Mouse (Mus musculus) heart, embryonic 15.5 days (tissue): ENCODE results near the gene Igfbp2. TPM values are rescaled to one million over a fixed set of nuclear protein-coding genes. Genes with fewer than 3 reads are reported as not detected.
A peak's percentile ranks its signal among the peaks of the same experiment; 100 is the strongest.

Experiments
- ATAC-seq: fragments of 200-750 bp; cut with Nextera tagmentation; replicated peaks from 2 replicates; pipeline ENCODE4 v1.8.0; 2017; ENCODE audit warnings: low read depth, moderate TSS enrichment; ENCODE audit not compliant: insufficient number of reproducible peaks, insufficient read depth, low FRiP score
- H3K27ac ChIP-seq: fragments of 300-500 bp; sonication (generic); 2 replicates; pipeline ENCODE4 v1.5.1; 2015; ENCODE audit warnings: mild to moderate bottlenecking, inconsistent platforms
- H3K27me3 ChIP-seq: fragments of 300-500 bp; sonication (generic); 2 replicates; pipeline ENCODE4 v1.6.1; 2015; ENCODE audit warnings: inconsistent platforms
- H3K36me3 ChIP-seq: fragments of 300-500 bp; sonication (generic); 2 replicates; pipeline ENCODE4 v1.6.1; 2015; ENCODE audit warnings: mild to moderate bottlenecking, inconsistent platforms
- H3K4me1 ChIP-seq: fragments of 300-500 bp; sonication (generic); replicated peaks from 2 replicates; pipeline ENCODE4 v1.6.1; 2015; ENCODE audit warnings: inconsistent platforms
- H3K4me2 ChIP-seq: fragments of 300-500 bp; sonication (generic); 2 replicates; pipeline ENCODE4 v1.6.1; 2015; ENCODE audit warnings: inconsistent platforms, mild to moderate bottlenecking, moderate library complexity
- H3K4me3 ChIP-seq: fragments of 300-500 bp; sonication (generic); 2 replicates; pipeline ENCODE4 v1.5.1; 2015; ENCODE audit warnings: mild to moderate bottlenecking, inconsistent platforms
- H3K9ac ChIP-seq: fragments of 300-500 bp; sonication (generic); 2 replicates; pipeline ENCODE4 v1.6.1; 2015; ENCODE audit warnings: mild to moderate bottlenecking, inconsistent platforms
- H3K9me3 ChIP-seq: fragments of 300-500 bp; sonication (generic); replicated peaks from 2 replicates; pipeline ENCODE4 v1.6.1; 2016; ENCODE audit warnings: inconsistent platforms
- WGBS: fragments of 180-500 bp; shearing (Covaris S2); methylation state at CpG from one replicate; pipeline ENCODE4 v1.1.7; 2015; ENCODE audit warnings: mixed read lengths; 5-methylcytosine and 5-hydroxymethylcytosine counted together
- polyA plus RNA-seq: library from polyadenylated mRNA; unstranded; fragments of >200 nt; fragmentation: Nextera tagmentation; extraction: Ambion mirVana; gene quantifications from 2 replicates; pipeline ENCODE4 v1.2.1, GENCODE M21; 2015

Gene Igfbp2
- polyA plus RNA-seq, 1 experiment from 2014 or later = 44.4 TPM

GRCm38 (mm10) chr1:72832715-72833153 lies 8.4 kb downstream of the Igfbp2 start:
- H3K9ac ChIP-seq = no peak overlapping the region
- ATAC-seq = no peak
- H3K36me3 ChIP-seq = no peaks in the 10 kb centered on the region

GRCm38 (mm10) chr1:72833563-72833962 lies 9.3 kb downstream of the Igfbp2 start:
- Histone ChIP-seq H3K4me3 (no peak overlapping the region), H3K36me3 (no peaks in the 10 kb centered on the region), H3K4me2 (no peak overlapping the region), H3K27me3 (no peaks in the 10 kb centered on the region), H3K27ac (no peak overlapping the region), H3K4me1 (peaks cover 14% of the 10 kb centered on the region), H3K9me3 (no peaks in the 10 kb centered on the region), H3K9ac (no peak overlapping the region)
- WGBS = 92% methylated on average over 4 of the region's 4 CpGs
- no peak for ATAC-seq

More at GRCm38 (mm10) chr1:72832715-72833153, 8.4 kb downstream of the Igfbp2 start:
- 21% methylated on average over 3 of the region's 3 CpGs for WGBS
- Histone ChIP-seq H3K4me1 (peaks cover 15% of the 10 kb centered on the region), H3K9me3 (no peaks in the 10 kb centered on the region), H3K27ac (no peak overlapping the region), H3K4me3 (no peak overlapping the region), H3K4me2 (no peak overlapping the region), H3K27me3 (no peaks in the 10 kb centered on the region; the same call in 1 of the 2 replicates)

GRCm38 (mm10) chr1:72839356-72839755 lies 15.1 kb downstream of the Igfbp2 start:
- no peaks in the 10 kb centered on the region for H3K9me3 ChIP-seq
- 0 out of 2 replicates have a peak overlapping the region, but pooled peaks have one; percentile 0 for H3K4me2 ChIP-seq
- no peaks in the 10 kb centered on the region for H3K27me3 ChIP-seq
- H3K4me1 ChIP-seq = peaks cover 14% of the 10 kb centered on the region
- no peak overlapping the region for H3K4me3 ChIP-seq
- no peaks in the 10 kb centered on the region for H3K36me3 ChIP-seq
- H3K9ac ChIP-seq = no peak overlapping the region
- peak overlapping the region; percentile 32; the same call in 1 of the 2 replicates for H3K27ac ChIP-seq
- 0 out of 2 replicates have a peak, but pooled peaks have one; percentile 60 for ATAC-seq
- 35% methylated on average over 8 of the region's 8 CpGs for WGBS

- H3K36me3 ChIP-seq = no peaks in the 10 kb centered on the region
- H3K27ac ChIP-seq = peak overlapping the region; percentile 32; the same call in 1 of the 2 replicates
- no peak for ATAC-seq
- WGBS = 61% methylated on average over 7 of the region's 7 CpGs
- H3K4me1 ChIP-seq = peaks cover 14% of the 10 kb centered on the region
- no peaks in the 10 kb centered on the region for H3K27me3 ChIP-seq
- H3K9me3 ChIP-seq = no peaks in the 10 kb centered on the region
- 0 out of 2 replicates have a peak overlapping the region, but pooled peaks have one; percentile 0 for H3K4me2 ChIP-seq
- no peak overlapping the region for H3K4me3 ChIP-seq
- H3K9ac ChIP-seq = no peak overlapping the region
Measured at GRCm38 (mm10) chr1:72839791-72840190, 15.5 kb downstream of the Igfbp2 start.

GRCm38 (mm10) chr1:72842666-72843459 lies 18.6 kb downstream of the Igfbp2 start:
- Histone ChIP-seq H3K9ac (no peak overlapping the region), H3K27ac (no peak overlapping the region), H3K9me3 (no peaks in the 10 kb centered on the region), H3K4me3 (no peak overlapping the region), H3K27me3 (no peaks in the 10 kb centered on the region), H3K4me2 (no peak overlapping the region), H3K36me3 (no peaks in the 10 kb centered on the region), H3K4me1 (peaks cover 11% of the 10 kb centered on the region)
- WGBS = 69% methylated on average over 18 of the region's 18 CpGs
- ATAC-seq = no peak

GRCm38 (mm10) chr1:72844675-72845074 lies 20.4 kb downstream of the Igfbp2 start:
- H3K36me3 ChIP-seq = no peaks in the 10 kb centered on the region
- H3K9me3 ChIP-seq = no peaks in the 10 kb centered on the region
- H3K27ac ChIP-seq = no peak overlapping the region
- no peak overlapping the region for H3K9ac ChIP-seq
- WGBS = 86% methylated on average over 6 of the region's 6 CpGs
- H3K4me1 ChIP-seq = peaks cover 4% of the 10 kb centered on the region
- ATAC-seq = no peak
- no peak overlapping the region for H3K4me3 ChIP-seq
- no peak overlapping the region for H3K4me2 ChIP-seq
- H3K27me3 ChIP-seq = no peaks in the 10 kb centered on the region

- ATAC-seq = no peak
- Histone ChIP-seq H3K27ac (no peak overlapping the region), H3K9ac (no peak overlapping the region), H3K9me3 (no peaks in the 10 kb centered on the region), H3K4me1 (no peaks in the 10 kb centered on the region), H3K4me2 (no peak overlapping the region), H3K27me3 (no peaks in the 10 kb centered on the region), H3K36me3 (no peaks in the 10 kb centered on the region), H3K4me3 (no peak overlapping the region)
- WGBS = 81% methylated on average over 4 of the region's 4 CpGs
Measured at GRCm38 (mm10) chr1:72847849-72848380, 23.6 kb downstream of the Igfbp2 start.

- no peaks in the 10 kb centered on the region for H3K4me1 ChIP-seq
- H3K27ac ChIP-seq = no peak overlapping the region
- H3K9ac ChIP-seq = no peak overlapping the region
- H3K36me3 ChIP-seq = no peaks in the 10 kb centered on the region
- no peaks in the 10 kb centered on the region for H3K9me3 ChIP-seq
- H3K4me2 ChIP-seq = no peak overlapping the region
- WGBS = 88% methylated on average over 8 of the region's 8 CpGs
- H3K27me3 ChIP-seq = no peaks in the 10 kb centered on the region
- no peak for ATAC-seq
- H3K4me3 ChIP-seq = no peak overlapping the region
Measured at GRCm38 (mm10) chr1:72849037-72849436, 24.7 kb downstream of the Igfbp2 start.

GRCm38 (mm10) chr1:72853759-72854158 lies 29.5 kb downstream of the Igfbp2 start:
- 0 out of 2 replicates have a peak, but pooled peaks cover 4% of the 10 kb centered on the region for H3K36me3 ChIP-seq
- H3K4me1 ChIP-seq = no peaks in the 10 kb centered on the region
- no peak overlapping the region for H3K4me3 ChIP-seq
- no peaks in the 10 kb centered on the region for H3K27me3 ChIP-seq
- ATAC-seq = no peak
- H3K4me2 ChIP-seq = no peak overlapping the region
- no peak overlapping the region for H3K9ac ChIP-seq
- WGBS = 68% methylated on average over 1 of the region's 1 CpGs
- H3K9me3 ChIP-seq = no peaks in the 10 kb centered on the region
- H3K27ac ChIP-seq = no peak overlapping the region

- Histone ChIP-seq H3K27ac (no peak overlapping the region), H3K4me1 (no peaks in the 10 kb centered on the region), H3K9me3 (no peaks in the 10 kb centered on the region), H3K9ac (no peak overlapping the region), H3K4me3 (no peak overlapping the region), H3K27me3 (no peaks in the 10 kb centered on the region), H3K4me2 (no peak overlapping the region), H3K36me3 (peaks cover 7% of the 10 kb centered on the region; the same call in 1 of the 2 replicates)
- 50% methylated on average over 10 of the region's 10 CpGs for WGBS
- no peak for ATAC-seq
Measured at GRCm38 (mm10) chr1:72854337-72855237, 30.3 kb downstream of the Igfbp2 start.

GRCm38 (mm10) chr1:72855729-72856128 lies 31.4 kb downstream of the Igfbp2 start:
- Histone ChIP-seq H3K9me3 (no peaks in the 10 kb centered on the region), H3K4me2 (no peak overlapping the region), H3K4me3 (no peak overlapping the region), H3K27me3 (no peaks in the 10 kb centered on the region), H3K4me1 (no peaks in the 10 kb centered on the region), H3K36me3 (peaks cover 17% of the 10 kb centered on the region), H3K9ac (no peak overlapping the region), H3K27ac (no peak overlapping the region)
- WGBS = 72% methylated on average over 10 of the region's 10 CpGs
- ATAC-seq = no peak
